Mouse (Mus musculus): ENCODE data around the gene Iqcj. TPM values are rescaled to one million over a fixed set of nuclear protein-coding genes. Genes with fewer than 3 reads are reported as not detected.
"Not testable (repeated sequence)": the region's sequence is repeated elsewhere in the genome, so short reads cannot be mapped to it uniquely, and the experiment has no call there.

Gene Iqcj
- total RNA-seq, 2 experiments from 2014 or later: not detected

GRCm38 (mm10) chr3:68064731-68065130 is 172.7 kb downstream of the Iqcj start, which contains the start of gene Schip1:
Schip1 (plus strand) TSS chr3:68064802.
- ATAC-seq (replicated peaks; ENCODE audit: poor library complexity): peak; percentile 46; the same call in 1 of the 2 replicates

- 0 out of 2 replicates have a peak, but pooled peaks have one; percentile 20 for ATAC-seq (replicated peaks; ENCODE audit: poor library complexity)
Measured at GRCm38 (mm10) chr3:68071395-68072386, 179.7 kb downstream of the Iqcj start.

DNA sequence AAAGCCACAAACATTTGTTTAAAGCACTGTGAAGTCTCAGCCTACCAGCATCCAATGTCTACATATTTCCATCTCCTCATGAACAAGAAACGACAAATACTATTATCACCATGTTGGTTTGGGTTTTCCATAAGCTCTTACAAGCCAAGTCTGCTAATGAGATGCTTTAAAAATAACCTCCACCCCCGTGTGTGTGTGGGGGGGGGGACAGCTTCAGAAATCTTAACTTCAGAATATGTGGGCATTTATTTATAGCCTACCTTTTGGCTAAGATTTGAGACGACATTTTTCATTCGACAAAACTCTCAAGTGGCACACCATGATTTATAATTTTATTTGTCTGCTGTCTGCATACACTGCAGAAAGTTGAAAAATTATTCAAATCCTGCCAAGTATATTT is 185.4 kb downstream of the Iqcj start:
- no peak for ATAC-seq (replicated peaks; ENCODE audit: poor library complexity)

DNA sequence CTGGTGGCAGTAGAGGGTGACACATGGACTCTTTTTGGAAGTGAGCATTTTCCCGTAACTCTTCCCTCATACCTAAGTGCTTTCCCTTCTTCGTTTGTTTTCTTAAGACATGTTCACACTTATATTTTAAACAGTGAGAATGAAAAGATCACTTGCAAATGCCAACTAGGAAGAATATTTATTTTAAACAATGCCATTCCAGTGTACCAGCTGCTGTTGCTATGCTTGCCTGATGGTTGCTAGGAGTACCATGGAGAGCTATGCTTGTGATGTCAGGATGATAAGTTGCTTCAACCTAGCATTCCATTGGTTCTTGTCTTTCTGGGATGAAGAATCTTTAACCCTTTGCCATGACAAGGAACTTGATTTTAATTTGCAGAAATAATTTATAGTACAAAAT is 193.0 kb downstream of the Iqcj start:
- no peak for ATAC-seq (replicated peaks; ENCODE audit: poor library complexity)

DNA sequence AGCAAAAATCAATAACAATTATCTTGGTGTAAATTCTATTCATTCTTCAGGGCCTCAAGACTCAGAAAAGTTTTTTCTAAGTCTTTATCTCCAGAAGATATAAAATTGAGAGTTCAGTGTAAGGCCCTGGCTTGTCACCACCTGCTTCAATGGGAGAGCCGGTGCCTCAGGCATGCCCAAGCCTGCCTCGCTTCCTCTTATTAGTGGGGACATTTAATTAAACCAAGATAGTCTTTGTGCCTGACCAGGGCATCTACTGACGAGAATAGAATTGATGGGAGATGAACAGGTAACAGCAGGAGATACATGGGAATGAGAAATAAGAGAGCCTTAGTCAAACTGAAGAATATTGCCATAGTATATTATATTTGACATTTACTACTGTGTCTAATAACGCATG is 200.1 kb downstream of the Iqcj start:
- no peak for ATAC-seq (replicated peaks; ENCODE audit: poor library complexity)

GRCm38 (mm10) chr3:68096724-68097431 is 204.9 kb downstream of the Iqcj start:
- ATAC-seq (replicated peaks; ENCODE audit: poor library complexity): no peak

DNA sequence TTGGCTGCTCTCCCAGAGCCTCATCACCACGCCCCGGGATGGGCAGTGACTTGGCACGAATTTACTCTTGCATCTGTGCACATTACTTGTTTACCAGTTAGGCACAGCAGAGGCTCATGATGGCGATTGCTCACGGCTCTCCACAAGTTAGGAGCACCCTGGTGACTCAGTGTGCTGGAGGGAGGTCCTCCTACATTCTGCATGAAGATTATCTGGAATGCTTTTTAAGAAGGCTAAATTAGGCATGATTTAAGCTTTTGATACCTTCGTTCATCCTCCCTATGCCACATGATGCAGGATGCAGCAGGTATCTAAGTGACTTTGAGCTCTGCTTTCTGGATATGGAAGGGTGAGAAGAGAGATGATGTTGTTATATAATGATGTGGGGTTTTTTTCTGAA is 207.5 kb downstream of the Iqcj start:
- not testable (repeated sequence) for ATAC-seq (replicated peaks; ENCODE audit: poor library complexity)

DNA sequence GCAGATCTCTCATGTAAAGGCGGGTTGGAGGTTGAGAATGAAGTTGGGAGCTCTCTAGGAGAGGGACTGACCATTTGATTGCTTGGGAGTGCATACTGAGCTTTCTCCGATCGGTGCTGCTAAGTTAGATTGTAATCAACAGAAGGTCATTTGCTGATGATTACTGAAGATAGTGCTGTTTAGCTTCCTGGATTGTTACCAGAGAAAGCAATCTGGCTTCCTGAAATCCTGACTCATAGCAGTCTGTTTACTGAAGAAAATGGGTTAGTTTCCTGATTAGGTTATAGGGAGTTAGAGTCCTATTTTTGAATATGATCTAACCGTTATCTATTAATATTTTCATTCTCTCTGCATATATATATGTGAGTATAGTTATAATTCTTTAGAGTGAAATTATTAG is 209.3 kb downstream of the Iqcj start:
- no peak for ATAC-seq (replicated peaks; ENCODE audit: poor library complexity)

- no peak for ATAC-seq (replicated peaks; ENCODE audit: poor library complexity)
Measured at GRCm38 (mm10) chr3:68105081-68105685, 213.2 kb downstream of the Iqcj start.

Other genes starting within 250 kb of the Iqcj start
- gene Iqschfp, start within 50 bp of the Iqcj start, total RNA-seq (2015): not detected in 2 replicates
- not detected in 2 replicates for gene Iqschfp, start within 50 bp of the Iqcj start, total RNA-seq (2017)
- gene Schip1, start 172.6 kb downstream of the Iqcj start, total RNA-seq (2015): 3.3 and 5.6 TPM in 2 replicates
- 5.0 and 7.4 TPM in 2 replicates for gene Schip1, start 172.6 kb downstream of the Iqcj start, total RNA-seq (2017)